Mouse (Mus musculus) cortical plate, adult 2 months (tissue): ENCODE results near the gene Bcap31.

ENCODE experiments used
- CTCF ChIP-seq: fragments of 200-500 bp; IDR thresholded peaks from 2 replicates; pipeline ENCODE4 v1.5.1; 2011; ENCODE audit warnings: mild to moderate bottlenecking, control low read depth, low read length; ENCODE audit not compliant: insufficient read depth; ENCODE audit errors: extremely low read depth
- POLR2A ChIP-seq: fragments of 200-500 bp; IDR thresholded peaks from 2 replicates; pipeline ENCODE4 v1.6.1; 2011; ENCODE audit warnings: mild to moderate bottlenecking, low read length, control low read depth; ENCODE audit not compliant: insufficient read depth; ENCODE audit errors: extremely low read depth

DNA sequence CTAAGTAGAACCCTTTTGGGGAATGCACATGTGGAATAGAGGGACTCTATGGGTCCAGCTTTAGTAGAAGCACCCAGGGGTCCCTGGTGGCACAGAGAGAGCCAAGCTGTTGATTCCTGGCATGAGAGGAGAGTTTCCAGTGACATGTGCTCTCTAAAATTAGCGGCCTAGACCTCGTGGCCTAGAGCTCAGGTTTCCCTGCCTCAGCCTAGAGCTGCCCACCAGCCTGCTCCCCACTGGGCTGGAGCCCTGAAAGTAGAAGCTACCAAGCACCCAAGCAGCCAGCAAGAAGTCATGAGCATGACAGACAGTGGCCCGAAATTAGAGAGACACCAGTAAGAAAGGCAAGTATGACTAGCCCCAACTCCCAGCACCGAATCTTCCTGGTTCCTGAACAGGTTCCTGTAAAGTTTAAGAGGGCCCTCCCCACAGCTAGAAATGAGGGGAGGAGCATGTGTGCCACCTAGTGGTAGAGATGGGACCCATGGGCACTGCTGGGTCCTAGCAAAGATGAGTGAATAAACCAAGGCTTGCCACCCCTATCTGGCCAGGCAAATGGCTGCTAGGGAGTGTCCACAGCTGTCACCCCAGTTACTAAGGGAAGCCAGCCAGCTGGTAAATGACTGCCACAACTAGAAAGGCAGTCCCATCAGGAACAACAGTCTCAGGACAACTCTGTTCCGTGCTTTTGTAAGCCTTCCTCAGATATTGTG, 24.9 kb downstream of the Bcap31 start:
- TF ChIP-seq CTCF = peak; percentile 67
- TF ChIP-seq POLR2A = no peak
